ENCODE assay signal across 27 mouse cellular contexts in genomic region chr16:44265562-44265961, GRCm38 (mm10).
DNase-seq lines count a peak whose midpoint lies in the region; ATAC-seq and TF ChIP-seq lines count a peak whose summit lies in the region.
"Had no signal": no experiment of that assay in that cellular context is flagged by ENCODE, and none has a peak within 500 bp of the region (broad histone marks: within the 10 kb centered on the region; RNA-seq: fewer than 3 reads in every experiment).

No protein-coding gene starts in this region.

- H3K36me3 ChIP-seq in erythroblast, embryonic 14.5 days (ENCODE audit: control insufficient read depth) = no peaks in the 10 kb centered on the region
- no peaks in the 10 kb centered on the region for H3K36me3 ChIP-seq in liver, embryonic 13.5 days
- H3K36me3 ChIP-seq in forebrain, embryonic 10.5 days (replicated peaks) = no peaks in the 10 kb centered on the region
- H3K36me3 ChIP-seq in lung, postnatal 0 days (ENCODE audit: insufficient read depth, low read length) = no peaks in the 10 kb centered on the region
- no peaks in the 10 kb centered on the region for H3K36me3 ChIP-seq in kidney, embryonic 15.5 days
- H3K36me3 ChIP-seq: forebrain, embryonic 12.5 days; heart, embryonic 12.5 days; limb, embryonic 13.5 days; neural tube, embryonic 12.5 days; stomach, embryonic 15.5 days had no signal

- no peak overlapping the region for H3K27ac ChIP-seq in liver, embryonic 13.5 days
- no peak overlapping the region for H3K27ac ChIP-seq in forebrain, embryonic 10.5 days
- H3K27ac ChIP-seq in lung, postnatal 0 days (ENCODE audit: low read length) = no peak overlapping the region
- no peak overlapping the region for H3K27ac ChIP-seq in kidney, embryonic 15.5 days
- H3K27ac ChIP-seq: forebrain, embryonic 12.5 days; heart, adult 2 months; hindbrain, embryonic 14.5 days; layer of hippocampus, adult 2 months; limb, embryonic 13.5 days; neural tube, embryonic 12.5 days; stomach, embryonic 15.5 days had no signal

- H3K9me3 ChIP-seq in erythroblast, embryonic 14.5 days (ENCODE audit: control insufficient read depth, low read length) = no peaks in the 10 kb centered on the region
- no peaks in the 10 kb centered on the region for H3K9me3 ChIP-seq in liver, embryonic 13.5 days (replicated peaks)
- no peaks in the 10 kb centered on the region for H3K9me3 ChIP-seq in forebrain, embryonic 10.5 days
- H3K9me3 ChIP-seq in lung, postnatal 0 days (ENCODE audit: low read length) = no peaks in the 10 kb centered on the region
- no peaks in the 10 kb centered on the region for H3K9me3 ChIP-seq in kidney, embryonic 15.5 days (replicated peaks)
- H3K9me3 ChIP-seq: forebrain, embryonic 12.5 days; heart, embryonic 12.5 days; limb, embryonic 13.5 days; neural tube, embryonic 12.5 days; stomach, embryonic 15.5 days had no signal

- 32% methylated on average over 6 of the region's 6 CpGs for WGBS in liver, embryonic 13.5 days (ENCODE audit: insufficient replicate concordance)
- WGBS in forebrain, embryonic 10.5 days = 81% methylated on average over 6 of the region's 6 CpGs
- 87% methylated on average over 6 of the region's 6 CpGs for WGBS in lung, postnatal 0 days
- WGBS in kidney, embryonic 15.5 days = 88% methylated on average over 6 of the region's 6 CpGs

- DNase-seq in c-Kit-negative CD71-positive TER-119-positive erythroid progenitor cells, embryonic 14.5 days (ENCODE audit: low read depth, low spot score) = peak; percentile 59
- peak; percentile 46 for DNase-seq in liver, embryonic 13.5 days
- no peak for DNase-seq in forebrain, embryonic 10.5 days (ENCODE audit: extremely low spot score, low spot score)
- DNase-seq in lung, postnatal 0 days (ENCODE audit: low spot score) = no peak
- DNase-seq: adrenal gland, postnatal 10 days; cerebellum, adult 8-10 months; cerebellum, postnatal 36 days; forebrain, postnatal 0 days; heart, adult 2 months; heart, postnatal 4 days; kidney, postnatal 36 days; lung, adult 2 months; lung, postnatal 14 days had no signal

- peak; percentile 94 for ATAC-seq in liver, embryonic 13.5 days (ENCODE audit: low read depth)
- peak; percentile 44; the same call in 1 of the 2 replicates for ATAC-seq in megakaryocyte progenitor cell, adult 5-6 weeks (replicated peaks; ENCODE audit: poor library complexity)
- ATAC-seq in lung, postnatal 0 days = no peak
- no peak for ATAC-seq in kidney, embryonic 15.5 days (replicated peaks; ENCODE audit: low FRiP score)
- ATAC-seq: forebrain, postnatal 0 days; intestine, postnatal 0 days; Patski had no signal

- H3K4me3 ChIP-seq in erythroblast, embryonic 14.5 days (replicated peaks) = peak overlapping the region; percentile 21
- no peak overlapping the region for H3K4me3 ChIP-seq in liver, embryonic 13.5 days (replicated peaks)
- no peak overlapping the region for H3K4me3 ChIP-seq in forebrain, embryonic 10.5 days
- no peak overlapping the region for H3K4me3 ChIP-seq in lung, postnatal 0 days (ENCODE audit: low read depth, low read length)
- H3K4me3 ChIP-seq in kidney, embryonic 15.5 days (replicated peaks) = no peak overlapping the region
- H3K4me3 ChIP-seq: forebrain, embryonic 12.5 days; heart, adult 2 months; heart, embryonic 12.5 days; layer of hippocampus, adult 2 months; limb, embryonic 13.5 days; myocyte; neural tube, embryonic 12.5 days; stomach, embryonic 15.5 days had no signal

- peak overlapping the region; percentile 33 for H3K4me2 ChIP-seq in liver, embryonic 13.5 days
- no peak overlapping the region for H3K4me2 ChIP-seq in lung, postnatal 0 days (replicated peaks; ENCODE audit: low read depth, low read length)
- H3K4me2 ChIP-seq in kidney, embryonic 15.5 days = no peak overlapping the region
- H3K4me2 ChIP-seq: forebrain, embryonic 12.5 days; heart, embryonic 12.5 days; hindbrain, embryonic 14.5 days; limb, embryonic 13.5 days; midbrain, embryonic 11.5 days; neural tube, embryonic 12.5 days; stomach, embryonic 15.5 days had no signal

- no peak for TF ChIP-seq EP300 in lung, postnatal 0 days (IDR thresholded peaks at IDR 0.05)

- no peak for TF ChIP-seq CTCF in lung, postnatal 0 days (IDR thresholded peaks at IDR 0.05)

- no peak overlapping the region for H3K9ac ChIP-seq in liver, embryonic 13.5 days
- H3K9ac ChIP-seq in lung, postnatal 0 days (replicated peaks; ENCODE audit: low read depth) = no peak overlapping the region
- H3K9ac ChIP-seq in kidney, embryonic 15.5 days = no peak overlapping the region
- H3K9ac ChIP-seq: forebrain, embryonic 12.5 days; forebrain, postnatal 0 days; heart, embryonic 12.5 days; hindbrain, embryonic 14.5 days; limb, embryonic 13.5 days; neural tube, embryonic 12.5 days; stomach, embryonic 15.5 days had no signal

- H3K4me1 ChIP-seq in erythroblast, embryonic 14.5 days (ENCODE audit: control insufficient read depth) = peaks cover 23% of the 10 kb centered on the region
- H3K4me1 ChIP-seq in liver, embryonic 13.5 days (replicated peaks) = peaks cover 20% of the 10 kb centered on the region
- no peaks in the 10 kb centered on the region for H3K4me1 ChIP-seq in forebrain, embryonic 10.5 days
- H3K4me1 ChIP-seq in lung, postnatal 0 days (ENCODE audit: insufficient read depth, low read depth, low read length) = no peaks in the 10 kb centered on the region
- H3K4me1 ChIP-seq in kidney, embryonic 15.5 days = peaks cover 5% of the 10 kb centered on the region; the same call in 1 of the 2 replicates
- H3K4me1 ChIP-seq: forebrain, embryonic 12.5 days; heart, embryonic 12.5 days; limb, embryonic 13.5 days; neural tube, embryonic 12.5 days; stomach, embryonic 15.5 days had no signal

- peaks cover 4% of the 10 kb centered on the region; the same call in 1 of the 2 replicates for H3K27me3 ChIP-seq in erythroblast, embryonic 14.5 days (ENCODE audit: control insufficient read depth)
- H3K27me3 ChIP-seq in liver, embryonic 13.5 days = no peaks in the 10 kb centered on the region
- H3K27me3 ChIP-seq in forebrain, embryonic 10.5 days (ENCODE audit: poor library complexity, severe bottlenecking) = no peaks in the 10 kb centered on the region
- H3K27me3 ChIP-seq in lung, postnatal 0 days (replicated peaks; ENCODE audit: insufficient read depth, low read length) = no peaks in the 10 kb centered on the region
- H3K27me3 ChIP-seq in kidney, embryonic 15.5 days = no peaks in the 10 kb centered on the region
- H3K27me3 ChIP-seq: forebrain, embryonic 12.5 days; heart, embryonic 12.5 days; limb, embryonic 13.5 days; neural tube, embryonic 12.5 days; stomach, embryonic 15.5 days had no signal

Comparison
In these comparisons a context has a peak if more than half of its experiments do, and no peak if none do; other contexts are left out.
1. DNase-seq: peak in c-Kit-negative CD71-positive TER-119-positive erythroid progenitor cells, embryonic 14.5 days (single experiment) and liver, embryonic 13.5 days (single experiment); none in forebrain, embryonic 10.5 days (single experiment) and lung, postnatal 0 days (single experiment).
2. ATAC-seq: peak in liver, embryonic 13.5 days (single experiment) and megakaryocyte progenitor cell, adult 5-6 weeks (single experiment); none in lung, postnatal 0 days (single experiment) and kidney, embryonic 15.5 days (single experiment).